In genomic region chr1:192448512-192448911, GRCm38 (mm10) we compare ENCODE assay signal across 12 mouse cellular contexts.
"Had no signal": no experiment of that assay in that cellular context is flagged by ENCODE, and none has a peak within 500 bp of the region (broad histone marks: within the 10 kb centered on the region; RNA-seq: fewer than 3 reads in every experiment).

No protein-coding gene starts in this region.

- H3K27ac ChIP-seq: limb, embryonic 13.5 days; liver, embryonic 14.5 days; midbrain, embryonic 13.5 days had no signal

- DNase-seq: kidney, postnatal 10 days; layer of hippocampus, postnatal 36 days; left cerebral cortex, postnatal 4 days; lung, adult 2 months; lung, postnatal 36 days; right cerebral cortex, postnatal 14 days; thymus, postnatal 4 days had no signal

- H3K4me2 ChIP-seq: limb, embryonic 13.5 days; midbrain, embryonic 13.5 days; stomach, embryonic 15.5 days had no signal

- ATAC-seq: lung, postnatal 0 days; midbrain, embryonic 13.5 days had no signal

- H3K9ac ChIP-seq: limb, embryonic 13.5 days; liver, embryonic 14.5 days; midbrain, embryonic 13.5 days; stomach, embryonic 15.5 days had no signal

- H3K4me3 ChIP-seq: limb, embryonic 13.5 days; midbrain, embryonic 13.5 days; stomach, embryonic 15.5 days had no signal

- H3K9me3 ChIP-seq: limb, embryonic 13.5 days; midbrain, embryonic 13.5 days; stomach, embryonic 15.5 days had no signal

- H3K27me3 ChIP-seq: limb, embryonic 13.5 days; stomach, embryonic 15.5 days had no signal

- H3K36me3 ChIP-seq: limb, embryonic 13.5 days; midbrain, embryonic 13.5 days; stomach, embryonic 15.5 days had no signal
